Mouse (Mus musculus): ENCODE measurements around the gene Theg.

DNA sequence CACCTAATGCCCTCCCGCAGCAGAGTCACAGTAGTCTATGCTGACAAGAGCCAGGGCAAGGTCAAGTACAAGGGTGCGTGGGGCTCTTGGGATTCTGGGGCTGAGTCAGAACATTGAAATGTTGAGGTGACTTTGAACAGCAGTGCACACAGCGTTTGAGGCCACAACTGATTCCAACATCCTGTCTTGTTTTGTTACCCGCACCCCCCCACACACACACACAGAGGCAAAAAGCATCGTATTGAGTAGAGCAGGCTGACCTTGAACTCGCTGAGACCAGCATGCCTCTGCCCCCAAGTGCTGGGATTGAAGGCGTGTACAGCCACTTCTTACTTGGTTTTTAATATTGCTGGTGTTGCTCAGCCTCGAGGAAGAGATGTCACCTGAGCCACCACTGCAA is 12.8 kb downstream of the Theg start:
- TF ChIP-seq CTCF (IDR thresholded peaks at IDR 0.05) (no peak), EP300 (IDR thresholded peaks at IDR 0.05) (no peak)

All from lung, postnatal 0 days (tissue).